Mouse (Mus musculus): ENCODE measurements around the gene Hpse2. TPM values are rescaled to one million over a fixed set of nuclear protein-coding genes. Genes with fewer than 3 reads are reported as not detected.

Gene Hpse2
- polyA plus RNA-seq, 1 experiment = 0.05 TPM

DNA sequence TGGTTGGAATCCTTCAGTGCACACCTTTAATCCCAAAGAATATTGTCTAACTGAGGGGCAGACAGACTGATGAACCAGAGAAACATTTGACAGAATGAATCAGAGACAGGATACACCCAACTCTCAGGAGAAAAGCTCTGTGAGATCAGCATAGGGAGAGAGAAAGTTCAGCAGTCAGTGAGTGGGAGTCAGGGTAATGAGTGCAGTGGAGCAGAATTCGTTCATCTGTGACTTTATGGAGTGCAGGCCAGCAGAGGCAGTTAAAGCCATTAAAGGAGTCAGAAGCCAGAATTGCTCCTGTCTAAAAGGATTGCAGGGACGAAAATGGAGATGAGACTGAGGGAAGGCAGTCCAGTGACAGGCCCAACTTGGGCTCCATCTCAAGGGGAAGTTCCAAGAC lies 410.2 kb downstream of the Hpse2 start:
- no peak for TF ChIP-seq CTCF (conservative IDR thresholded peaks at IDR 0.05; ENCODE audit: insufficient read depth, insufficient read length, low read depth, low read length)
- no peak for TF ChIP-seq POLR2A (IDR thresholded peaks at IDR 0.05; ENCODE audit: low read depth, low read length)
- no peaks in the 10 kb centered on the region for H3K36me3 ChIP-seq (ENCODE audit: control insufficient read depth, insufficient read depth, low read length)
- H3K27me3 ChIP-seq (replicated peaks; ENCODE audit: control insufficient read depth, insufficient read depth, low read length) = no peaks in the 10 kb centered on the region
- H3K4me3 ChIP-seq (ENCODE audit: insufficient read depth, low read depth, low read length) = no peak overlapping the region
- no peak overlapping the region for H3K27ac ChIP-seq (ENCODE audit: insufficient read depth, low read depth, low read length)
- WGBS = 24% methylated on average over 2 of the region's 2 CpGs
- DNase-seq = no peak
- H3K4me1 ChIP-seq (ENCODE audit: control insufficient read depth, insufficient read depth, low read length) = no peaks in the 10 kb centered on the region

DNA sequence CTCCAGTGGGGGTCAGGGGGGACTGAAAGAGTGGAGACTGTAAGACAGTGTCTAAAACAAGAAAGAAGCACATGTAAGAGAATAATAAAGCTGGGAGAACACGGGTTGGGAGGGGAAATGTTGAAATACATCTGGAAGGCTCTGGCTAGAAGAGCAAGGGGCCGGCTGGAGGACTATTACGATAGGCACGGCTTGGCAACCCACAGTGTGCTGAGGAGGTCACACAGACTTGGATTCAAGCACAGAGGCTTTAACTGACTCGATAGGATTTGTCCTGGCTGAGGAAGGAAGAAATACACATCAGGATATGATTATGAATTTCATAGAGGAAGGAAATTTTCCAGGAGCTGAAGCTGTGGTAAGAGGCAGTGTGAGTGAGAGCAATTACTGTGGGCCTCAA lies 414.4 kb downstream of the Hpse2 start:
- Histone ChIP-seq H3K4me1 (ENCODE audit: control insufficient read depth, insufficient read depth, low read length) (no peaks in the 10 kb centered on the region), H3K4me3 (ENCODE audit: insufficient read depth, low read depth, low read length) (no peak overlapping the region), H3K27me3 (replicated peaks; ENCODE audit: control insufficient read depth, insufficient read depth, low read length) (no peaks in the 10 kb centered on the region), H3K27ac (ENCODE audit: insufficient read depth, low read depth, low read length) (no peak overlapping the region), H3K36me3 (ENCODE audit: control insufficient read depth, insufficient read depth, low read length) (no peaks in the 10 kb centered on the region)
- no peak for DNase-seq
- WGBS = 76% methylated on average over 5 of the region's 5 CpGs
- TF ChIP-seq CTCF (conservative IDR thresholded peaks at IDR 0.05; ENCODE audit: insufficient read depth, insufficient read length, low read depth, low read length) (no peak), POLR2A (IDR thresholded peaks at IDR 0.05; ENCODE audit: low read depth, low read length) (no peak)

DNA sequence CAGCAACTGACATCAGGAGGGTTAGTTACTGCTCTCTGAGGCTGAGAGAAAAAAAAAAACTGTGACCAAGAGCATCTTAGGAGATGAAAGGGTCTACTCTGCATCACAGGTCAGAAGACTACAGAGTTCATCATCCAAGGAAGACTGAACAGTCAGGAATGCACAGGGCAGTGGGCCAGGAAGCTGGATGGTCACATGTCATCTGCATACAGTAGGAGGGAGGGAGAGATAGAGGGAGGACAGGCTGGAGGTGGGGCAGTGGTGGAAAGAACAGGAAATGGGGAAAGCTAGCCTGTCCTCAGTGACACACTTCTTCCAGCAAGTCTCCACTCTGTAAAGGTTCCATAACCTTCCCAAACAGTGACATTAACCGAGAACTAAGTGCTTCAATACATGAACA lies 423.0 kb downstream of the Hpse2 start:
- no peak for TF ChIP-seq POLR2A (IDR thresholded peaks at IDR 0.05; ENCODE audit: low read depth, low read length)
- TF ChIP-seq CTCF (conservative IDR thresholded peaks at IDR 0.05; ENCODE audit: insufficient read depth, insufficient read length, low read depth, low read length) = no peak
- H3K36me3 ChIP-seq (ENCODE audit: control insufficient read depth, insufficient read depth, low read length) = no peaks in the 10 kb centered on the region
- WGBS = 73% methylated on average over 1 of the region's 1 CpGs
- no peak for DNase-seq
- H3K27ac ChIP-seq (ENCODE audit: insufficient read depth, low read depth, low read length) = no peak overlapping the region
- H3K4me3 ChIP-seq (ENCODE audit: insufficient read depth, low read depth, low read length) = no peak overlapping the region
- no peaks in the 10 kb centered on the region for H3K4me1 ChIP-seq (ENCODE audit: control insufficient read depth, insufficient read depth, low read length)
- H3K27me3 ChIP-seq (replicated peaks; ENCODE audit: control insufficient read depth, insufficient read depth, low read length) = no peaks in the 10 kb centered on the region

DNA sequence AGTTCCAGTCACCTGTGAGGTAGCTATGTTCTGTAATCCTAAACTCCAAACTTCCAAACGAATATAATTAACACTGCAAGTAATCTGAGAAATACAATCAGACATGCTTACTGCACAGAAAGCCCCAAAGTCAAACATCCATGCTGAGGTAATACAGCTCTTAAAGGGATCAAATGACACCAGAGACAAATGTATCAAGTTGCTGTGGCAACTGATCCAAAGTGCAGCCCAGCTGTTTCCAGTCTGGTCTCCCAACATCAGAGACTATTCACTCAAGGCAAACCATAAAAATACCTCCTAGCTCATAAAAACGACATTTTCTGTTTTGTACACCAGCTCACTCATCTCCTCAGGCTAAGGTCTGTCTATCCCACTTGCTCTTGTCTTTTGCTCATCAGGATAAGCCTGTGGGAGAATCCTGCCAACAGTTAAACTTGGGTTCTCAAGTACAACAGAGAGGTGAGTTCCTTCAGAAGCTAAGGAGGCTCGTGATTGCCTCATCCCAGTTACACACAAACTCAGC lies 440.0 kb downstream of the Hpse2 start:
- DNase-seq = no peak
- TF ChIP-seq POLR2A (IDR thresholded peaks at IDR 0.05; ENCODE audit: low read depth, low read length) (no peak), CTCF (conservative IDR thresholded peaks at IDR 0.05; ENCODE audit: insufficient read depth, insufficient read length, low read depth, low read length) (no peak)
- no peaks in the 10 kb centered on the region for H3K36me3 ChIP-seq (ENCODE audit: control insufficient read depth, insufficient read depth, low read length)
- no peaks in the 10 kb centered on the region for H3K27me3 ChIP-seq (replicated peaks; ENCODE audit: control insufficient read depth, insufficient read depth, low read length)
- 10% methylated on average over 3 of the region's 3 CpGs for WGBS
- H3K4me3 ChIP-seq (ENCODE audit: insufficient read depth, low read depth, low read length) = no peak overlapping the region
- H3K27ac ChIP-seq (ENCODE audit: insufficient read depth, low read depth, low read length) = no peak overlapping the region
- H3K4me1 ChIP-seq (ENCODE audit: control insufficient read depth, insufficient read depth, low read length) = no peaks in the 10 kb centered on the region

DNA sequence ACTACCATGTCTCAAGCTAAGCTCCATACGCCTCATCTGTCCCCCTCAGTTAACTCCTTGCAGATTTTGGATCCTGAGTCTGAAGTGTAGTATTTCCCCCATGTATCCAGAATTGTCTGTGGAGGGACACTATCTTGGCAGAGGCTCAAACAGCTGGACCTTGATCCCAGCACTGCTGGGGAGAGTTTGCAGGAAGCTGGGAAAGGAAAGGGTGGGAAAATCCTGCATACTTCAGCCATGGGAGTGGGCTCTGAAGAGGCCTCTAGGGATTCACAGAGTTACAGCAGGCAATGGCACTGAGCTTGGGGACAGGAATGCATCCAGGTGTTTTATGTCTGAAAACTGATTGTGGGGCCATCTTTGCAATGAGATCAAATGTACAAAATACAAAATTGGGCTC lies 450.6 kb downstream of the Hpse2 start:
- TF ChIP-seq CTCF (conservative IDR thresholded peaks at IDR 0.05; ENCODE audit: insufficient read depth, insufficient read length, low read depth, low read length) = no peak
- TF ChIP-seq POLR2A (IDR thresholded peaks at IDR 0.05; ENCODE audit: low read depth, low read length) = no peak
- peak; percentile 3 for DNase-seq
- 88% methylated on average over 1 of the region's 1 CpGs for WGBS
- no peaks in the 10 kb centered on the region for H3K27me3 ChIP-seq (replicated peaks; ENCODE audit: control insufficient read depth, insufficient read depth, low read length)
- no peaks in the 10 kb centered on the region for H3K4me1 ChIP-seq (ENCODE audit: control insufficient read depth, insufficient read depth, low read length)
- H3K36me3 ChIP-seq (ENCODE audit: control insufficient read depth, insufficient read depth, low read length) = no peaks in the 10 kb centered on the region
- H3K4me3 ChIP-seq (ENCODE audit: insufficient read depth, low read depth, low read length) = no peak overlapping the region
- no peak overlapping the region for H3K27ac ChIP-seq (ENCODE audit: insufficient read depth, low read depth, low read length)

DNA sequence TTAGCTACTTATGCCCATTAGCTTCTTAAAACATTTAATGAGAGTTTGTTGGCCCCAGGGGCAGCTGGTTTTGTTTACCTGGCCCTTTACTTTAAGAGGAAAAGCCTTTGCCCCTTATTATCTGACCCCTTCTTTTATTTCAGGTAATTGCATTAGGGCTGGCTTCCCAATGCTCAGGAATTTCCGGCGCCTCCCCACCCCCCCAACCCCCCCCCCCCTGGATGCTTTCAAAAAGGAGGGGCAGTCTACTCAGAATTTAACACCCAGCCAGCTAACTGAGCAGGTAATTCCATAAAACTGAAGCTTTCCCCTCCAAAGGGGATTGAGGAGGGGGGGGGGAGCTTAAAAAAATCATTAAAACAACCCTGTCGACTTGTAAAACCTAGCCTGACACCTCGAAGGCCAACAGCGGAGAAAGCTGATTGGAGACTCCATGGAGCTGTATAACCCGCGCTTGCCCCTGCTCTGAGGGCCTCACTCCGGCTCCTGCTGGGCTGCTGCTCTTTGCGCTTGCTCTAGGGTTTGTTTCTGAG lies 451.4 kb downstream of the Hpse2 start:
- no peak for DNase-seq
- no peaks in the 10 kb centered on the region for H3K36me3 ChIP-seq (ENCODE audit: control insufficient read depth, insufficient read depth, low read length)
- TF ChIP-seq POLR2A (IDR thresholded peaks at IDR 0.05; ENCODE audit: low read depth, low read length) (no peak), CTCF (conservative IDR thresholded peaks at IDR 0.05; ENCODE audit: insufficient read depth, insufficient read length, low read depth, low read length) (no peak)
- H3K4me1 ChIP-seq (ENCODE audit: control insufficient read depth, insufficient read depth, low read length) = no peaks in the 10 kb centered on the region
- no peaks in the 10 kb centered on the region for H3K27me3 ChIP-seq (replicated peaks; ENCODE audit: control insufficient read depth, insufficient read depth, low read length)
- no peak overlapping the region for H3K27ac ChIP-seq (ENCODE audit: insufficient read depth, low read depth, low read length)
- no peak overlapping the region for H3K4me3 ChIP-seq (ENCODE audit: insufficient read depth, low read depth, low read length)
- 25% methylated on average over 9 of the region's 9 CpGs for WGBS

DNA sequence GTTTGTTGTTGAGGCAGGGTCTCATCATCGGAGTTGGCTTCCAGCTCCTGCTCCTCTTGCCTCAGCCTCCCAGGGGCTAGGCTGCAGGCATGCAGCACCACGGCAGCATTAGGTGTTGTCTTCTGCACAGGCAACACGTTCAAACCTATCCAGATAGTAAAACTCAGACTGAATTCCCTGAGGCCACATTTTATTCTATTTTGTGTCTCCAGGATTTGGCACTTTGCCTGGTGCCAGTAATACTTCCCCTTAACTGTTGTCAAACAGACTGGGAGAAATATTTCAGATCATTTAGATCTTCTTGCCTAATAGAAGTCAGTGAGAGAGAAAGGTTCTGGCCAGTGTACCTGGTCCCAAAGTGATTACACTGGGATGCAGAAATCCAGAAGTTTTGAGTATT lies 458.5 kb downstream of the Hpse2 start:
- Histone ChIP-seq H3K27me3 (replicated peaks; ENCODE audit: control insufficient read depth, insufficient read depth, low read length) (no peaks in the 10 kb centered on the region), H3K36me3 (ENCODE audit: control insufficient read depth, insufficient read depth, low read length) (no peaks in the 10 kb centered on the region), H3K4me3 (ENCODE audit: insufficient read depth, low read depth, low read length) (no peak overlapping the region), H3K27ac (ENCODE audit: insufficient read depth, low read depth, low read length) (no peak overlapping the region), H3K4me1 (ENCODE audit: control insufficient read depth, insufficient read depth, low read length) (no peaks in the 10 kb centered on the region)
- 40% methylated on average over 3 of the region's 3 CpGs for WGBS
- no peak for DNase-seq
- TF ChIP-seq CTCF (conservative IDR thresholded peaks at IDR 0.05; ENCODE audit: insufficient read depth, insufficient read length, low read depth, low read length) = no peak
- TF ChIP-seq POLR2A (IDR thresholded peaks at IDR 0.05; ENCODE audit: low read depth, low read length) = no peak

All from kidney, adult 2 months (tissue).